Mouse (Mus musculus) liver, postnatal 0 days (tissue): Measurements from ENCODE around the gene Nfkbib. TPM values are rescaled to one million over a fixed set of nuclear protein-coding genes. Genes with fewer than 3 reads are reported as not detected.
A peak's percentile ranks its signal among the peaks of the same experiment; 100 is the strongest.

Source experiments
- ATAC-seq: fragments of 200-750 bp; cut with Nextera tagmentation; 2 replicates; pipeline ENCODE4 v1.8.0; 2017; ENCODE audit warnings: mild to moderate bottlenecking, moderate library complexity
- DNase-seq: peaks from one replicate; pipeline ENCODE4 v3.0.0-alpha.2; 2016
- H3K27ac ChIP-seq: fragments of 300-500 bp; sonication (generic); 2 replicates; pipeline ENCODE4 v1.5.1; 2014; ENCODE audit warnings: antibody characterized with exemption, moderate library complexity, mild to moderate bottlenecking, low read depth
- H3K27me3 ChIP-seq: fragments of 300-500 bp; sonication (generic); 2 replicates; pipeline ENCODE4 v1.6.1; 2014; ENCODE audit warnings: low read length, control low read depth, mixed read lengths; ENCODE audit not compliant: insufficient read depth
- H3K36me3 ChIP-seq: fragments of 300-500 bp; sonication (generic); replicated peaks from 2 replicates; pipeline ENCODE4 v1.6.1; 2014; ENCODE audit warnings: mild to moderate bottlenecking, control low read depth, low read length, moderate library complexity, mixed read lengths; ENCODE audit not compliant: insufficient read depth
- H3K4me1 ChIP-seq: fragments of 300-500 bp; sonication (generic); 2 replicates; pipeline ENCODE4 v1.6.1; 2014; ENCODE audit warnings: antibody characterized with exemption, mild to moderate bottlenecking, control low read depth; ENCODE audit not compliant: insufficient read depth
- H3K4me2 ChIP-seq: fragments of 300-500 bp; sonication (generic); 2 replicates; pipeline ENCODE4 v1.6.1; 2014; ENCODE audit warnings: low read depth, mild to moderate bottlenecking, low read length, moderate library complexity, mixed read lengths
- H3K4me3 ChIP-seq: fragments of 300-500 bp; sonication (generic); 2 replicates; pipeline ENCODE4 v1.5.1; 2014; ENCODE audit warnings: low read depth, low read length
- H3K9ac ChIP-seq: fragments of 300-500 bp; sonication (generic); replicated peaks from 2 replicates; pipeline ENCODE4 v1.6.1; 2014; ENCODE audit warnings: mild to moderate bottlenecking, moderate library complexity
- H3K9me3 ChIP-seq: fragments of 300-500 bp; sonication (generic); 2 replicates; pipeline ENCODE4 v1.6.1; 2016; ENCODE audit warnings: mild to moderate bottlenecking, control low read depth, low read length, mixed read lengths
- CTCF ChIP-seq: sonication (generic); IDR thresholded peaks from 2 replicates; pipeline ENCODE4 v1.5.1; 2016; ENCODE audit warnings: antibody characterized with exemption, low read depth
- EP300 ChIP-seq: IDR thresholded peaks from 2 replicates; pipeline ENCODE4 v1.6.1; 2016; ENCODE audit warnings: antibody characterized with exemption, low read depth, mild to moderate bottlenecking
- WGBS: fragments of 180-500 bp; shearing (Covaris S2); extraction: QIAGEN DNeasy Blood & Tissue Kit; methylation state at CpG from one replicate; pipeline ENCODE4 v1.1.7; 2014; ENCODE audit not compliant: insufficient replicate concordance; 5-methylcytosine and 5-hydroxymethylcytosine counted together
- polyA plus RNA-seq: library from polyadenylated mRNA; unstranded; fragments of >200 nt; fragmentation: Nextera tagmentation; extraction: Ambion mirVana; gene quantifications from 2 replicates; pipeline ENCODE4 v1.2.1, GENCODE M21; 2015

Gene Nfkbib
- polyA plus RNA-seq, 1 experiment from 2014 or later: 25.1 TPM

DNA sequence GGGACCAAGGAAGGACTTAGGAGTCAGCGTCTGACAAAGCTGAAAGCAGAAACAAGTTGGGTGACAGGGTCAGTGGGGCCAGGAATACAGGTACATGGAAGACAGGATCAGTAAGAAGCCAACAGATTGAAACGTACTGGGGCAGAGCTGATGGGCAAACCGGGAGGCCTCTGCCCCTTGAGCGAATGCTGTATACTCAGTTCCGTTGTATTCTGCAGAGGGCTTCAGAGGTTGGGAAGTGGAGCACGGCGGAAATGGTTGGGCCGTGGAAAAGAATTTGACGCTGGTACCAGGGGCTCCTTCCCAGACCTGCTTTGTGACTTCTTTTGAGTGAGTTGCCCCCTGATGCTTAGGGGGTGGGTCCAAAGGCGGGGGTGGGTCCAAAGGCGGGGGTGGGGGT is 34.1 kb downstream of the Nfkbib start:
- H3K4me2 ChIP-seq: peak overlapping the region; percentile 77
- H3K27ac ChIP-seq: no peak overlapping the region
- peaks cover 10% of the 10 kb centered on the region for H3K4me1 ChIP-seq
- peak overlapping the region; percentile 37 for H3K4me3 ChIP-seq
- TF ChIP-seq EP300: no peak
- no peak for TF ChIP-seq CTCF
- DNase-seq: no peak
- H3K36me3 ChIP-seq: no peaks in the 10 kb centered on the region; the same call in 1 of the 2 replicates
- no peaks in the 10 kb centered on the region for H3K27me3 ChIP-seq
- 19% methylated on average over 11 of the region's 11 CpGs for WGBS
- peak overlapping the region; percentile 2; the same call in 1 of the 2 replicates for H3K9ac ChIP-seq
- H3K9me3 ChIP-seq: 0 out of 2 replicates have a peak, but pooled peaks cover 4% of the 10 kb centered on the region
- peak; percentile 32 for ATAC-seq

DNA sequence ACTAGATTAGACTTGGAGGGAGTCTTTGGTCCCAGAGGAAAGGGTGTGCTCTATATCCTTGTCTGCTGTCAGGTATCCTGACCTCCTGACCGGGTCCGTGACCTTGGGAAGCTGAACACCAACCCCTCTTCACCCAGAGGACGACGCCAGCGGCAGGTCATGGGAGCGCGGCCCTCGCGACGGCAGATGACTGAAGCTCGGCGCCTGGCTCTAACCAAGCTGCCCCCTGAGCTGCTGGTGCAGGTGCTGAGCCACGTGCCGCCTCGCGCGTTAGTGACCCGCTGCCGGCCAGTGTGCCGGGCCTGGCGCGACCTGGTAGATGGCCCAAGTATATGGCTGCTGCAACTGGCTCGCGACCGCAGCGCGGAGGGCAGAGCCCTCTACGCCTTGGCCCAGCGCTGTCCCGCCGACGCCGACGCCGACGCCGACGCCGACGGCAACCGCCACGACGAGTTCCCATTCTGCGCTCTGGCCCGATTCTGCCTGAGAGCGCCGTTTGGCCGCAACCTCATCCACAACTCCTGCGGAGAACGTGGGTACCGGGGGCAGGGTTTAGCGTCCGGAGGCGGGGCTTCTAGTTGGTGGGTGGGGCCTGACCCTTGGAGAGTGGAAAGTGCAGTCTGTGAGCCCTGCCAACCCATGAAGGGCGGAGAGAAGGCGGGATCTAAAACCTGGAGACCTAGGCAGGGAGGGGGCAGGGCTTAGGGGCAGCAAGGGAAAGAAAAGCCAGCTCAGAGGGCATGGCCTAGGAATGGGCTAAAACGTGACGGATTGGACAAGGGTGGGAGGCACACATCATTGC is 34.8 kb downstream of the Nfkbib start:
- H3K27me3 ChIP-seq: no peaks in the 10 kb centered on the region
- H3K4me1 ChIP-seq: peaks cover 10% of the 10 kb centered on the region
- TF ChIP-seq CTCF (no peak), EP300 (no peak)
- 0 out of 2 replicates have a peak, but pooled peaks cover 4% of the 10 kb centered on the region for H3K9me3 ChIP-seq
- H3K4me2 ChIP-seq: peak overlapping the region; percentile 77
- 5% methylated on average over 56 of the region's 58 CpGs for WGBS
- no peak overlapping the region for H3K27ac ChIP-seq
- ATAC-seq (peak; percentile 92), DNase-seq (peak; percentile 86)
- H3K36me3 ChIP-seq: no peaks in the 10 kb centered on the region
- peak overlapping the region; percentile 37 for H3K4me3 ChIP-seq
- H3K9ac ChIP-seq: peak overlapping the region; percentile 2; the same call in 1 of the 2 replicates

DNA sequence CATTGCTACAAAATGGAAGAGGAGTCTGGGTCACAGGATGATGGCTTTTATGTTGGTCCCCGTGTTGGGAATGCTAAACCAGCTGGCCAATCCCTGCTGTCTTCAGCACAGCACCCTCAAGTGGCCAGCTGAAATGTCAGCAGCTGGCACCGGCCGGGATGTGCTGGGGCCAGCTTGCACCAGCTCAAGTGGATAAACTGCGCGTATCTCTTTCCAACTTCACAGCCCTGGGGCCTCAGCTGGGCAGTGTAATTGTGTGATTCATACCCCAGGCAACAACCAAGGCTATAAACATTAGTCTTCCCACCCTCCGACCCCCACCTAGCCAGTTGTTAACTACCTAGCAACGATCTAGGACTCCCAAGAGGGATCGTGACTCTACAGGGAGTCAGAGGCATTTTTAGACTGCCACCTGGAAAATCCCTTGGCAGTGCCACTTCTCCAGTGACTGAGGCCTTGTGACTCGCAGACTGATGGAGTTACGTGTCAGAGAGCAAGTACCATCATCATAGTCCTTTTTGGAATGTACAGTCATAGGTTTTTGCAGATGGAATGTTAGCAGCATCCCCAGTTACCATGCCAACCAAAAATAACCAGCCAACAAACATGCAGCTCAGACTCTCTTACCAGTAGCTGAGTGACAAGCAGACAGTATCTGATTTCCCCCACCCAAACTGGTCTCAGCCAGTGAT is 39.5 kb downstream of the Nfkbib start:
- TF ChIP-seq EP300 (no peak), CTCF (peak; percentile 18; the same call in 1 of the 2 replicates)
- WGBS: 69% methylated on average over 10 of the region's 10 CpGs
- H3K9me3 ChIP-seq: peaks cover 4% of the 10 kb centered on the region; the same call in 1 of the 2 replicates
- no peak overlapping the region for H3K9ac ChIP-seq
- no peak overlapping the region for H3K4me3 ChIP-seq
- H3K4me2 ChIP-seq: no peak overlapping the region
- H3K27me3 ChIP-seq: no peaks in the 10 kb centered on the region
- DNase-seq (no peak), ATAC-seq (no peak)
- 0 out of 2 replicates have a peak, but pooled peaks cover 2% of the 10 kb centered on the region for H3K36me3 ChIP-seq
- H3K4me1 ChIP-seq: peaks cover 5% of the 10 kb centered on the region
- no peak overlapping the region for H3K27ac ChIP-seq

DNA sequence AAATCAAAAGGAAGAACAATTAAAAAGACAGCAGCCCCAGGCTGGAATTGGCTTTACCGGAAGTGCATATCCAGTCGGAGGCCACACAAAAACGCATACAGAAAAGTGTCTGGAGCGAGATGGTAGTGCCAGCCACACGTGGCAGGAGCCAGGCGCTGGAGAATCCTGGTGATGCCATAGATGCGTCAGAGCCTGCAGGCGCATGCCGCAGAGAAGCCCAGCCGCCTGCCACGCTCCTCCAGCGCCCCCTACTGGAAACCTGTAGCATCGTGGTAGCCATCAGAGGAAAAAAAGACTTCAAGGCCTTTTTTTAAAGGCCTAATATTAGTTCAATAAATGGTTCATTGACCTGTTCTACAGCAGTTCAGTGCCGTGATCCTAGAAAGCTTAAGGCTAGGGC is 40.7 kb downstream of the Nfkbib start:
- Histone ChIP-seq H3K36me3 (0 out of 2 replicates have a peak, but pooled peaks cover 2% of the 10 kb centered on the region), H3K27me3 (no peaks in the 10 kb centered on the region), H3K27ac (no peak overlapping the region), H3K4me2 (no peak overlapping the region), H3K9ac (no peak overlapping the region; the same call in 1 of the 2 replicates), H3K4me3 (no peak overlapping the region), H3K4me1 (no peaks in the 10 kb centered on the region), H3K9me3 (peaks cover 4% of the 10 kb centered on the region; the same call in 1 of the 2 replicates)
- ATAC-seq (0 out of 2 replicates have a peak, but pooled peaks have one; percentile 44), DNase-seq (peak; percentile 80)
- TF ChIP-seq CTCF (peak; percentile 88), EP300 (no peak)
- 11% methylated on average over 14 of the region's 14 CpGs for WGBS

DNA sequence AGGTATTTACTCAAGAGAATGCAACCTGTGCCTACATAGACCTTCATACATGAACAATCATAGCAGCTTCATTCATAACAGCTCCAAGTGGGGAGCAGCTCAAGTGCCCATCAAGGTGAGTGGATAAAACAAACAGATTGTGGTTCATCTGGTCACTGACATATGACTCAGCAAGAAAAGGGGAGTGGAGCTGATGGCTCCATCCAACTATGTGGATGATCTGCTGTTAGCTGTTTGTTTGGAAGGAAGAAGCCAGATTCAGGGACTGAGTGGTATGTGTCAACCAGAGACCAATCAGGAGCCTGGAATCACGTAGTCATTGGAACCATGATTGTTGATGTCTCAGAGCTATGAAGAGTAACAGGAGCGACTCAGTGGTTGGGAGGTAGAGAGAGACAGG is 42.7 kb downstream of the Nfkbib start:
- no peaks in the 10 kb centered on the region for H3K27me3 ChIP-seq
- H3K4me3 ChIP-seq: no peak overlapping the region
- no peak for ATAC-seq
- no peak overlapping the region for H3K4me2 ChIP-seq
- no peak overlapping the region for H3K27ac ChIP-seq
- H3K36me3 ChIP-seq: 0 out of 2 replicates have a peak, but pooled peaks cover 2% of the 10 kb centered on the region
- TF ChIP-seq CTCF: no peak
- TF ChIP-seq EP300: no peak
- H3K4me1 ChIP-seq: no peaks in the 10 kb centered on the region
- H3K9me3 ChIP-seq: no peaks in the 10 kb centered on the region; the same call in 1 of the 2 replicates
- DNase-seq: no peak
- 73% methylated on average over 2 of the region's 2 CpGs for WGBS
- H3K9ac ChIP-seq: no peak overlapping the region

DNA sequence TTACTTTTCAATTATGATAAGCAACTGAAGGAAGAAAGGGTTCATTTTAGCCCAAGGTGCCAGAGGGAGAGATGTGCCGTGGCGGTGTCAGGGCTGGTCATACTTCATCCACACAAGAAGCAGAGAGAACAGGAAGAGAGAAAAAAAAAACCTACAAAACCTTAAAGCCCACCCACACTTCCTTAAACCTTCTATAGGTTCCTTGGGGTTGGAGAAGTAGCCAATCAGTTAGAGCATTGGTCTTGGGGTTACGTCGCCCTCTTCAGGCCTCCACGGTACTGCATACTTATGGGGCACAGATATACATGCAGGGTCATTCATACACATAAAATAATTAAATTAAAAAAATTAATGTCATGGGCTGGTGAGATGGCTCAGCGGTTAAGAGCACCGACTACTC is 45.2 kb downstream of the Nfkbib start:
- WGBS: 84% methylated on average over 7 of the region's 7 CpGs
- 0 out of 2 replicates have a peak, but pooled peaks cover 2% of the 10 kb centered on the region for H3K36me3 ChIP-seq

More for the DNA sequence above, 45.2 kb downstream of the Nfkbib start:
- Histone ChIP-seq H3K9ac (no peak overlapping the region), H3K4me1 (no peaks in the 10 kb centered on the region), H3K27ac (no peak overlapping the region), H3K9me3 (no peaks in the 10 kb centered on the region; the same call in 1 of the 2 replicates), H3K27me3 (no peaks in the 10 kb centered on the region), H3K4me3 (no peak overlapping the region), H3K4me2 (no peak overlapping the region)
- TF ChIP-seq CTCF: peak; percentile 47; the same call in 1 of the 2 replicates
- no peak for TF ChIP-seq EP300
- DNase-seq (no peak), ATAC-seq (no peak)
